Mouse (Mus musculus) spleen, postnatal 4 days (tissue): ENCODE results near the gene Cdk5.

Experiments used
- DNase-seq, 2 experiments: peaks; one replicate each; pipeline ENCODE4 v3.0.0; 2022; ENCODE audit warnings: low spot score in 2 of 2

Gene Cdk5

GRCm38 (mm10) chr5:24374666-24375328 lies 48.5 kb downstream of the Cdk5 start:
- DNase-seq = no peak

GRCm38 (mm10) chr5:24374216-24374615 lies 49.1 kb downstream of the Cdk5 start:
- DNase-seq = no peak

GRCm38 (mm10) chr5:24373807-24374206 lies 49.5 kb downstream of the Cdk5 start:
- DNase-seq = no peak

- DNase-seq = no peak
Observed at GRCm38 (mm10) chr5:24369767-24370166, 53.6 kb downstream of the Cdk5 start.
